Mouse (Mus musculus) adrenal gland, adult (tissue): ENCODE data around the gene Eva1c.
"Not testable (repeated sequence)": the region's sequence is repeated elsewhere in the genome, so short reads cannot be mapped to it uniquely, and the experiment has no call there.

Source experiments
- DNase-seq, 2 experiments: peaks; one replicate each; pipeline ENCODE4 v3.0.0; 2022 to 2023; ENCODE audit warnings: low spot score in 1 of 2; ENCODE audit not compliant: inconsistent age in 2 of 2

Eva1c gene

GRCm38 (mm10) chr16:90823986-90824385 is 2.5 kb upstream of the Eva1c start:
- DNase-seq = not testable (repeated sequence)

DNA sequence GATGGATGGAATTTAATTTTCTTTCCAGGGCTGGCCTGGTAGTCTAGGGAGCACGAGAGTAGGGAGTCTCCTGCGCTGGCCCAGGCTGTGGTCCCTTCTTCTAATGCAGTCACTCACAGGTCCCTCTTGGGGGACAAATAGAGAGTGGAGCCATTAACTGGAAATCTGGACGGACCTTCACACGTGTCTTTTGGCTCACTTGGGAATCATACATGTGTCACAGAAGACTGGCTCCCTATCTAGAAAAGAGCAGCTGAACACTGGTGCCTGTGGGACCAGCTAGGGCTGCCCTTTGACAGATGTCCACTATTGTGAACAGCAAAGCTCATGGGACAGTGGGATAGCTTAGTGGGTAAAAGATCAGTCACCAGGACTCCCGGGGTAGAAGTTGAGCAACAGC is 478 bp upstream of the Eva1c start:
- no peak for DNase-seq

- peak in 1 of 2 experiments; percentile 26 for DNase-seq
These were observed 979 bp downstream of the Eva1c start for GRCm38 (mm10) chr16:90827498-90827897.

DNA sequence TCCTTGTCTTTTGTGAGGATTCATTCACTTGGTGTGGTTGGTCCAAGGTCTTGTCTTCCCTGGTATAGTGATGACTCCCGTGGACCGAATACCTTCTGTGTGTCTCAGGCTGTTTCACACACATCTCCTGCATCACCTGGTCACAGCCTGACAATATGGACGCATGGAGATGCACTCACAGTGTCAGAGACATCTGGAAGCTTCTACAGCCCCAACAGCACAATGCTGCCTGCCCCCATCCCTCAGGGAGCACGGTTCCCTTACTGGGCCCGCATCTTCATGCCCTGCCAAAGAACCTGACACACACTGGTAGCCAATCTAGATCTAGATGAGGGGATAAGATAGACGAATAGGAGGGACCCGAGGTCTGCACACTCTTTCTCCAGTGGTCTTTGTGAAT is 2.6 kb downstream of the Eva1c start:
- DNase-seq = peak in 1 of 2 experiments; percentile 42

- peak; percentile 96 to 97 for DNase-seq
These were observed 3.6 kb downstream of the Eva1c start for GRCm38 (mm10) chr16:90829894-90830685.

DNA sequence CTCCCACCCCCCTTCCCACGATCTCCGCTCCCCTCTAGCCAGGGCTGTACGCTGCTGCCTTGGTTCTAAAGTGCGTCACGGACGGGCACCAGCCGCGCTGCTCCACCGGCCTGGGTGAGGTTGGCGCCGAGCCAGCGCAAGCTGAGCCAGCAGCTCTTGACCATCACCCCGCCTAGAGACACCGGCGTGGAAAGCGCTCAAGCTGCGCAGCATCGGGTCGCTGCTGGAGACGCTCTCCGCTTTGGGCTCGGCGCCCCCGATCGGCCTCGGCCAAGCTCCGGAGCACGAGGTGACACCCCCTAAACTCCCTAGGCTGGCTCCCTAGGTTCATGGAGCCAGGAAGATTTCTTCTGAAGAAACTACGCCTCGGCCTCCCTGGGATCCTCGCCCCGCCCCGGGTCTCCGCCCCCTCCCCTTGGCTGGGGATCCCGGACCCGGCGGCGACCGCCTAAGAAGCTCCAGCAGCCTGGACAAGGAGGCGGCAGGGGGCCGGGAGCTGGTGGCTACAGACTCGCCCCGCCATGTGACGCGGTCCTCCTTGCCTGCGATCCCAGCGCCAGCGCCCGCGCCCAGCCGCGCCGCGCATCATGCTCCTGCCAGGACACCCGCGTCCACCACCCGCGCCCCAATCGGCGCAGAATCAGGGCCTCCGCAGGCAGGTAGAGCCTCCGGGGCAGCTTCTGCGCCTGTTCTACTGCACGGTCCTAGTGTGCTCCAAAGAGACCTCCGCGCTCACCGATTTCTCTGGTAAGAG is 4.3 kb downstream of the Eva1c start:
- peak; percentile 91 to 96 for DNase-seq

DNA sequence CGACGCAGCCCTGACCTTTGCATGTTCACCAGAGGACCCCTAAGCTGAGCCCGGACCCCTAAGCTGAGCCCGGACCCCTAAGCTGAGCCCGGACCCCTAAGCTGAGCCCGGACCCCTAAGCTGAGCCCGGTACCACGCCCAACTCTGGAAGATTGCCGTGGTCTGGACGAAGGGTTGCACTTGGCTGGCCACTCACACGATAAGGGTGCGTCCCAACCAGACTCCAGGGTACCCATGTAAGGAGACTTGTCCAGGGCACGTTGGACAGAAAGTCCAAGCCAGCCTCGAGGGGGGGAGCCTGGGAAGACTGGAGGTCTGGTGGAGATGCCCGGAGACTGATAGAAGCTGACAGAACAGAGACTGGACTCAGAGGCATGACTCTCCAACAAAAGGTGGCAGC is 5.2 kb downstream of the Eva1c start:
- peak; percentile 35 to 48 for DNase-seq

DNA sequence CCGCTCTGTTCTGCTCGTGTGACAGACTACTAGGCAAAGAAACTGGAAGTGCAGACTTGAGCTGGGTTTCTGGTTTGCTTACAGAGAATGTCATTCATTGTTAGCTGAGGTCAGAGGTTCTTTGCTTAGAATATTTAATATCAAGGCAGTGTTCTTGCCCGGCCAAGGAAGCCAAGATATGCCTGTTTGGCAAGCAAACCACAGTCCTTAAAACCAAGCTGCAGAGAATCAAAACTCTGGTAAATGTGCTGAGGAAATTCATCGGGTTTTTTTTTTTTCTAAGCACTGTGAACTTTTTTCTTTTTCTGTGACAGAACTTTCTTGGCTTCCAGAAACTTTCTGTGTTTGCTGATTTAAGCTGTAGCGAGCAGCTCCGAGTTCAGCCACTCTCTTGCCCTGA is 6.0 kb downstream of the Eva1c start:
- DNase-seq = peak in 1 of 2 experiments; percentile 21

- DNase-seq = peak in 1 of 2 experiments; percentile 36
These were observed 6.7 kb downstream of the Eva1c start for GRCm38 (mm10) chr16:90833041-90833791.

DNA sequence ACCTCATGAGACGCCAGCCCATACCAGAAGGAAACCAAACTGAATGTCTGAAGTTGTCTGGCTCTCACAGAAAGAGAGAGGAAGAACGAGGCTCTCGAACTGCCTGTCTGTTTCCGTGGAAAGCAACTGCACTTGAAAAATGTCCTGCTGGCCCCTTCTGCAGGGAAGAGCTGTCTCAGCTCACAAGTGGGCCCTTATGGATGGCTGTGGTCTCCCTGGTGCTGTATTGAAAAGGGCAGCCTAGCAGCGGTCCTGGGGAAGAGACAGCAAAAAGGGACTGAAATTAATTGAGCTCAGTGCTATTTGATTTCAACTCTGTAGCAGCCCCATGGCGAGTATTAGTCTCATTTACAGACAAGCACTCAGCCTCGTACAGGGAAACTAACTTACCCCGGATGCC is 10.9 kb downstream of the Eva1c start:
- DNase-seq = no peak

DNA sequence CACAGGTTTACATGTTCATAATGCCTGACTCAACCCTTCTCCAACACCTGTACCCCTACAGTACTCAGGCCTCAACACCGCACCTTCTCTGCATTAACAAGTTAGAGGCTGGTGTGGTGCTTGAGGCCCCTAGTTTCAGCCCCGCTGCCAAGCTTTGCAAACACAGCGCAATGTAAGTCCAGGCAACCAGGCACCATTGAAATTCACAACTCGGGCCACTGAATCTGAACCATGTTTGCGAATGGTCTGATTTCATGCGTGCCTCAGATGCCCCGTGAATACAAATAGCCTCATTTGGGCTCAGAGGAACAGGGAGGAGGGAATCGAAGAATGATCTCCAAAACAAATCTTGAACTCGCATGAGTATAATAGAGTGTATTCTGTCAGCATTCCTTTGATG is 15.6 kb downstream of the Eva1c start:
- no peak for DNase-seq

GRCm38 (mm10) chr16:90845038-90845437 is 18.5 kb downstream of the Eva1c start:
- DNase-seq = no peak

- DNase-seq = no peak
These were observed 19.1 kb downstream of the Eva1c start for GRCm38 (mm10) chr16:90845591-90845990.

- DNase-seq = no peak
These were observed 22.2 kb downstream of the Eva1c start for GRCm38 (mm10) chr16:90848697-90849096.

GRCm38 (mm10) chr16:90849262-90849661 is 22.7 kb downstream of the Eva1c start:
- no peak for DNase-seq

GRCm38 (mm10) chr16:90850881-90851280 is 24.4 kb downstream of the Eva1c start:
- DNase-seq = no peak

GRCm38 (mm10) chr16:90851621-90852334 is 25.3 kb downstream of the Eva1c start:
- DNase-seq = no peak

GRCm38 (mm10) chr16:90856552-90857200 is 30.2 kb downstream of the Eva1c start:
- peak in 1 of 2 experiments; percentile 41 for DNase-seq

GRCm38 (mm10) chr16:90858206-90858605 is 31.7 kb downstream of the Eva1c start:
- DNase-seq = no peak

- no peak for DNase-seq
These were observed 36.5 kb downstream of the Eva1c start for GRCm38 (mm10) chr16:90863036-90863435.
